Mouse (Mus musculus): ENCODE results near the gene Gpr39. TPM values are rescaled to one million over a fixed set of nuclear protein-coding genes. Genes with fewer than 3 reads are reported as not detected.

The Gpr39 gene
- total RNA-seq, 4 experiments from 2014 or later, result 0.10 to 0.22 (median 0.17) TPM; not detected in 1

DNA sequence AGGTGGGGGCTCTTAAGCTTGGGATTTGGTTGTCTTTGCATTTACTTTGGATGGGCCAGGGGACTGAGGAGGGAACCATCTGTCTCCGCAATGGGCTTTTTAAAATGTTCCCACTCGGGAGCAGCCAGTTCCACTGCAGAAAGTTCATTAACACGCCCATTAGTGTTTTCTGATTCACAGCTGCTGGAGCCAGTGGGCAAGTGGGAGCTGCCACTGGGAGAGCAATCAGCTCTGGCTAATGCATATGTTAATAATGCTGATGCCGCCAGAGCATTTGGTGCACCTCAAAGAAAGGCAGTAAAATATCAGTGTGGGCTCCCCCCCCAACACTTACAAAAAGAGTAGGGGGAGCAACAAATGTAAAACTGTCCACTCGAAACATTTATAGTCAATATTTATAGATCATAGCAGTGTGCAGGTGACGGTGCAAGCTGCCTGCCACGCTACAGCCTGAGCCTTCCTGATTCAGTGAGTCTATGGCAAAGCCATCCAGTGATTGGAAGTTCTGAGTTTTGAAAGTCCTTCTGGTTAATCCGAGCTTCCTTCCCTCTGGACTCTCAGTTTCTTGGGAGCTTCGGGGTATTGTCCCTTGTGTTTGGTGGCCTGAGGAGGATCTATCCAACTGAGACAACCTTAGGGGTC lies 136.5 kb downstream of the Gpr39 start:
- no peak for DNase-seq

DNA sequence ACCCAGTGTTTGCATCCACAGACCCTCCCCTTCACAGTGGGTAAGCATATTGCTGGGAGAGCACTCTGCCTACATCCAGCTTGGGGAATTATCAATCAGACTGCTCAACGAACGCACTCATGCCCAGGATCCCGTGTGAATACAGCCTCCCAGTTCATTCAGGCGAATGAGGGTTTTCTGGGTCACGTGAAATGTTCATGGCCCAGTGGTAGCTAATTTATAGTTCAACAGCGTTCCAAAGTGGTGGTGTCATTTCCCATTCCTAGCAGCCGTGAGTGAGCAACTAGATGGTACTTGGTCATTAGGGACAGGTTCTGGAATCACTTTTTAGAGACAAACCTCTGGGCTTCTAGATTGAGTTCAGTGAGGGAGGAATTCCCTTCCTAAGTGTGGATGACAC lies 144.3 kb downstream of the Gpr39 start:
- DNase-seq, result no peak

DNA sequence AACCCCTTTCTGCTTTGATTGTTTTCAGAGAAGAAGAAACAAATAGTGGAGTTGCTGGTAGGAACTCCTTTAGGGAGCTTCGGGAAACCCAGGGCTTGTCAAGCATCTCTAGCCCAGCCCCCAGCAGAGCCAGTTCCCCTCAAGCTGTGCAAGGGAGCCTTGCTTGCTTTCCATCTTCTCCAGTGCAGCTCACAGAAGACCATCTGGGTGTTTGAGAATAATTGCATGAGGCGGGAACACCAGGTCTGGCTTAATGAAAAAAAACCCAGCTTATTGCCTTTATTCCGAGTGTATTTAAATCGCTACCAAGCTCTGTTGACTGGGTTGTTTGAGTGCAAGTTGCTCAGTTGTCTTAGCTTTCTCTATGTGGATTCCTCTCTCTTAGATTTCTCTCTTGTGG lies 146.8 kb downstream of the Gpr39 start:
- DNase-seq, result no peak

DNA sequence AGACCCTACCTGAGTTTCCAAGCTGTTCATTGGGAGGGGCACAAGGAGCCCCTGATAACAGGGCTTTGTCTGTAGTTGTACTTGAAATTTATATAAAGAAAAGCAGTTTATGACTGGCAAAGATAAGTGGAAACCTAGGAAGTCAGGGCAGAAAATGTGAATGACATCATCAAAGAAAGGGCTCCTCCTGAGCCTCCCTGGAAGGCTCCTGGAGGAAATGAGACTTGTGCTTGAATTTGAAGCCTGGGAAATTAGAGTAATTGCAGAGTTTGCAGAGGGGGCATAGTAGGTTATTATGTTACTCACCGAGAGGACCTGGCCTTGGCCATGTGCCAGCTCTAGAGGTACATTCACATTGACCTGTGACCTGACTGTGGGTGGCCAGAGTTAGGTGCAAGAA lies 160.7 kb downstream of the Gpr39 start:
- no peak for DNase-seq

DNA sequence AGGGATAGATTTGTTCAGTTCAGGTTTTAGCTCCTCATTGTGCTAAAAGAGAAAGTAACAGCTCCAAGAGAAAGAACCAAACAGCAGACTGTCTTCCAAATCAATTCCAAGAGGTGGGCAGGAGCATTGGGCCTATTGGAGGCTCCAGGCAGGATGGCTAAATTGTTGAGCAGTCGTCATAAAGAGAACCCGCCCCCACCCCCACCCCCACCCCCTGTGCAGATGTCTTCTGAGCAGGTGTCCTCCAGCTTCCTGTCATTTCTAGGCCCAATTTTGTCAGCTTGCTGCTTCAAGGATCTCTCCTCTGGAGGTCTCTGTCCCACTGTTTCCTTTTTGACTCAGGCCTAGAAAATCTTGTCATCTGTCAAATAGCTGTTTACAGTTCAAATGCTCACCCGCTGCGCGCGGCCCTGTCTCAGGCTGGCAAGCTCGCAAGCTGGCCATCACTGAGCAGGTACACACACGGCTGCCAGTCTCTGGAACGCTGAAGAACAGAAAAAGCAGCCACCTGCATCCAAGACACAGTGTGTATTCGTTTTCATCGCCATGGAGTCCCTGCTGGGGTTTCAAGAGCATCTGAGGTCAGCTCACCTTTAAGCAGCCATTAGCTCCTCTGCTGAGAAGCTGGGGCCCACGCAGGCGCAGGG lies 163.1 kb downstream of the Gpr39 start:
- no peak for DNase-seq

DNA sequence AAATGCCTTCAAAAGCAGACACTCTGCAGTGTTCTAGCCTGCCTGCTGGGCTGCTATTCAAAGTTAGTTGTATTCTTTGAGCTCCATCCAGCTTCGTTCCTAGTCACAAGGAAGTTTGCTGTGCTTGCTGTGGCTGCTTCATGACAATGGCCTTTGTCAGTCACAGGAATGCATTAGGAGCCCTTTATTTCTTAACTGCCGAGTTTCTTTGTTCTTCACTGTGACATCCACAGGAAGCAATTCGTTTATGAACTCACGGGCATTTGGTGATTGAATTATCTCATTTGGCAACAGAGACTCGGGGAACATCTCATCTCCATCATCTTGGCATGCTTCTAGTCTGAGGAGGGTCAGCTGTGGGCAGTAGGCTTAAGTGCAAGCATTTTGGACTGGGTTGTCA lies 177.9 kb downstream of the Gpr39 start:
- no peak for DNase-seq

DNA sequence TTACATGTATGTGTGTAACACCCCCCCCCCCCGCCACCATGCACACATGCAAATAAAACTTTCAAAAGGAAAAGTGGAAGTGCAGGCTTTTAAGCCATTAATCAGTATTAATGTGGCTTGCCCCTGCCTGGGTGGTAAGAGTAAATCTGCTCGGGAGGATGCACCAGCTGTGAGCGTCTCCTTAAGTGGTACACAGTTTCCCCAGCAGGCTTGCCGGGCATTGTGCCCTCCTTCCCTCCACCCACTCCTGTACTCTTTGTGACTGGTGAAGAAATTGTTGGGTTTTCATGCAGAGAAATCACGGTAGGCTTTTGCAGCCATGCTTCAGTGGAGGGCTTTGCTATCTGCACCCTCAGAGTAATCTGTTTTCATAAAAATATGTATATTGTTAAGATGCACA lies 181.8 kb downstream of the Gpr39 start:
- no peak for DNase-seq

DNA sequence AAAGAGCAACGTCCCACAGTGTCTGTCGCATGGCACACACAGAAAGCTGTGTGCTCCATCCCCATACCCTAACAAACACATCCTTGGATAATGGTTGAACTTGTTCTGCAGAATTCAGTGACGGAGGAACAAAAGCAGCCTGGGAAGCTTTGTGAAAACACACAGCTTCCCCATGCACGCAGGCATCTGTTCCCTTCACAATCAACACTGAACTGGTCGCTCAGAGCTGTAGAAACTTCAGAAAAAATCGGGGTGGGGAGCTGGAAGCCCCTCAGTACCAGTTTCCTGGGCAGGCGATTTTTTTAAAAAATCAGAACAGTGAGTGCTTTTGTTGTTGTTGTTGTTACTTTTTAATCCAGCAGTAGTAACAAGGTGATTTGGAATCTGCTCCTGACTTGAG lies 193.3 kb downstream of the Gpr39 start:
- no peak for DNase-seq

DNA sequence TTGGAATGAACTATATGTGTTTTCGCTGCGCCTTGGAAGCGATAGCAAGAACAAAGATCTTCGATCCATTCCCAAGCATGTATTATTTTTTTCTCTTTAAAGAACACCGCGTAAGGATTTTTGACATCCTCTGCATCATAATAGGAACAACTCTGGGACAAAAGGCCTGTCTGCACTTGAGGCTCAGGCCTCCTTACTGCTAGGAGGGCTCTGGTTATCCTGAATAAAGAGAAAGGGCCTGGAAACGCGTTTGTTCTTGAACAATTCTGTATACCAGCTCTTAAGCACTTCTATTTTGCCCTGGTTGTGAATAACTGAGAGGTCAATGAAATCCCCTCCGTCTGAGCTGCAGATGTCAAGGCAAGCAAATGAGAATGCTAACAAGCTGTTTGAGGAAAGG lies 216.4 kb downstream of the Gpr39 start:
- DNase-seq, result no peak

DNA sequence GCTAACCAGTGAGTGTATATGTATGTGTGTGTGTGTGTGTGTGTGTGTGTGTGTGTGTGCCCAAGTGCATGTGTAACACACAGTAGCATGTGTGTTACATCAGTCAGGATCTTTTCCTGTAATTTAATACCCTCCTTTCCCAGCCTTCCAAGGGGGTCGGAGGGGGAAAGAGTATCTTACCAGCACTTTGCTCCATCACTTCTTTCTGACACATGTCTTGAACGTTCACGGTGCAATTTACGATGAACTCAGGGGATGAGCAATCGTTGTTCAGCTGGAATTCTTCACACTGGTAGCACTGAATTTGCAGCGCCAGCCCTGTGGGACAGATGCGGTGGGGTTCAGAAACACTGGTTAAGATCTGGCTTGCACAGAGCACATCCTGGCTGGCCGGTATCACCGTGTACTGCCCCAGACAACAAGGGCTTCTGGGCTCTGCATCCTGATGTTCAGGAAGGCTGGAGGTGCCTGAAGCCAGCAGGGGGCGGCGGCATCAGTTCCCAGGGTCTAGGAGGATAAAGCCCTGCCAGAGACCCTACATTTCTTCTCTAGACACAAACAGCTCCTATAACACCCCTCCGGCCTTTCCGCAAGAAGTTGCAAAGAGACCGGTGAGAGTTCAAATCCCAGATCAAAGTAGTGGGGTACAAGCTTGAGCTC lies 233.5 kb downstream of the Gpr39 start:
- no peak for DNase-seq

DNA sequence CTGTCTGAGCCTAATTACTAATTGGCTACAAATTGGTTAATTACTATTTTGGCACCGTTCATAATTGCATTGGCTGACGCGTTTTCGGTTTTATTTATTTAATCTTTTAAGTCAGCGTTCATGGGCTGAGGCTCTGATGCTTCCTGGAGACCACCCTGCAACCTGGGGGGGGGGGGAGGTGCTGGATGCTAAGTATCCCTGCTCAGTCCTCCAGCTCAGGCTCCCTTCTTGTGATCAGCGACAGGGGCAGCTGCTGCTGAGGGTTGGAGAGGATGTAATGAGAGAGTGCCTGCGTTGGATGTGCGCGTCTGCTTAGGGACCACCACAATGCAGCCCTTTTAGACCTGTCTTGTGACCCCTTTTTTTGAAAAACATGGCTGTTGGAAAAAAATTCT lies 234.1 kb downstream of the Gpr39 start:
- DNase-seq, result no peak

DNA sequence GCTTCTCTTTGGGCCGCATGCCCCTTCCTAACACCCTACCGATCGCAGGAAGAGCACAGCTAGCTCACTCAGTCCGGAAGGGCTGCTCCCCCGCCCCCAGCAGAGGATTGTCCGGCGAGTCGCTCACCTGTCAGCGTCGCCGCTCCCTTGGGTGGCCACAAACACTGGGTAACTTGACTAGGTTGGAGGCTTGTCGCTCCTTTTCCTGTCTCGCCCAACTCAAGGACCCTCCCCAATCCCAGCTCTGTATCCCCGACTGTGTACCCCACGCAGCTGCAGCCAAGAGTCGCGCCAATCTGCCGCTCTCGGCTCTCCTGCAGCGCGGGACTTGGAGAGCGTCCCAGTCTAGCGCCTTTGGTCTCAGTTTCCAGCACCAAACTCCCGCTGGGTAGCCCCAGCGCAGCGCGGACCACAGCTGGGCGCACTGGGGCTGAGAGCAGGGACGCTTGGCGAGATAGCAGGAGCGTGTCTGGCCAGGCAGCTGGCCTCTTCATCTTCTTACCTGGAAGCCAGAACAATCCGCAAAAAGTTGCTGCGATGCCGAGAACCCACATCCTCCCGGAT lies 234.6 kb downstream of the Gpr39 start:
- DNase-seq, result no peak

DNA sequence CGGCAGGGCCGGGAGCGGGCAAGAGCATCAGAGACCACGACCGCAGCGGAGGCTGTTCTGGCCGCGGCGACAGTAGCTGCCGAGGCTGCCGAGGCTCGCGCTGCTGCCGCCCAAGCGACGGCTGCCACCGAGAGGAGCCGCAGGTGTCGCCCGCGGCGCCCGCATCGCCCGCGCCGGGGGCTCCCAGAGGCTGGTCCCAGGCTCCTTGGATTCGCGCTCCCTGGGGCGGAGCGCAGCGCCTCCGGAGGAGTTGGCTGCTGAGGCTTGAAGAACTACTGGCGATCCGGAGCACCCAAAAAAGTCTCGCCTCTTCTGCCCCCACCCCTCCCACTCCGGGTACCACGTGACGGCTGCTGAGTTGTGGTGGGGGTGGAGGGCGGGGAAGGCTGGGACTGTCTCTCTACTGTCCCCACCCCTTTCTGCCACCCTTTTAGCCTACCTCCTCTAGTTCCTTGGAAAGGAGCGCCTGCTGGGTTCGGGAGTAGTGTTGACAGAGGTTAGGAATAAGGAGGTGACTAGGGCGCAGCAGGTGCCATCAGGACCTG lies 235.2 kb downstream of the Gpr39 start:
- DNase-seq, result peak; percentile 35

DNA sequence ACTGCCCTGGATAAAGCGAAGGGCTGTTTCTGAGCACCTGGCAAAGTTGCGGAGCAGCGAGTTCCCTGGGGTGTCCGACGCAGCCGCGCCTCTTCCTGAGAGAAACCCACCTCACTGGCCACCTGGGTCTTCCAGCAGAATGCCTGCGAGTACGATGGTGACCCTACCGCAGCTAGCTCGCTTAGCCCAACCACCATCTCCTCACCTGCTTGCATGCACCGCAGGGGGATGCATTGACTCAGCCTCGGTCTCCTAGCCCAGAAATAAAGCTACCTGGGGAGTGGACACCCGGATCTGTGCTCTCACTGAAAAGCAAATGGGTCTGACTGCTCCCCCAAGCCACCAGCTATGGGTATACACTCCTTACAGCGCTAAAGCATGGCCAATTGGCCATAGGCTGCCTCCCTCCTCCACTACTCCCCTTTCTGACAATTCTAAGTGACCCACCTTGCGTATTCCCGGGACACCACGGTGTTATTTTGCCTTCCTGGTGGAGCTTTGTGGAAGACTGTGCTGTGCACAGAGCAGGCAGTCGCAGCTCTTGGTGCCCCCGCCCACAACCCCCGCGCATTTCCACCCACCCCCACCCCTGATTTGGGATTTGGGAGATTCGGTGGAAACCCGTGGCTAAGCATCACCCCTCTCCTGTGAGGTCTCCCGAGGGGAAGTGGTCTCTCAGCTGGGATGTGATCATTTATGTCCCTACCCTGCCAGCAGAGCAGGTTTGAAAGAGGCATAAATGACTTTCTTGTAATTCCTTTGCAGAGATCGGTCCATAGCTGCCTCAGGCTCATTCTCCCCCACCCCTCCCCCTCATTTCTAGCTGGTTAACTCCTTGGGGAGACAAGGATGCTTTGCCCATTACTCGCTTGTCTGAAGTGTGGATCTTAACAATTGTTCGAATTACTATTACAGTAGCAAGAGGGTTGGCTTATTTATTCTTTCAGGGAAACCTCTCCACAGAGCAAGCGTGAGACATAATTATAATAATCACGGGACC lies 236.1 kb downstream of the Gpr39 start, which contains the start of gene Lypd1:
TSS of gene Lypd1 (minus strand) at position 501 of the 1,000 bp plus-strand sequence.
- peak; percentile 4 for DNase-seq

DNA sequence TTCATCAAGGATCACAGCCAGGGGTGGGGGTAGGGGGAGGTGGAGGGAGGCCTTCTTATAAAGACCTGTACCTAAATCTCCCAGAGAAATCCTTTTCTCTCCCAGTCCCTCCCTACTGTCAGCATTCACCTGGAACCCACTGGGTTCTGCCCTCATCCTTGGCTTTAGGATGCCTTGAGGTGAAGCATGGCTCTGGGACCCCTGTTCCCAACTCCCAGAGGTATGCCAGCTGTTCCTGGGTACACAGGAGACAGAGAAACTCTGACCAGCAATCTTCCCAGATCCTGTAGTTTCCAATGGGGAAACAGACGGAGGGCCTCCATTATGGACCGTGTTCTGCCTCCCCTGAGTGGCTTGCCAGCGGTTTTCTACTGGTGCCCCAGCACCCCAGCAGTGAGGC lies 243.9 kb downstream of the Gpr39 start:
- DNase-seq, result no peak

DNA sequence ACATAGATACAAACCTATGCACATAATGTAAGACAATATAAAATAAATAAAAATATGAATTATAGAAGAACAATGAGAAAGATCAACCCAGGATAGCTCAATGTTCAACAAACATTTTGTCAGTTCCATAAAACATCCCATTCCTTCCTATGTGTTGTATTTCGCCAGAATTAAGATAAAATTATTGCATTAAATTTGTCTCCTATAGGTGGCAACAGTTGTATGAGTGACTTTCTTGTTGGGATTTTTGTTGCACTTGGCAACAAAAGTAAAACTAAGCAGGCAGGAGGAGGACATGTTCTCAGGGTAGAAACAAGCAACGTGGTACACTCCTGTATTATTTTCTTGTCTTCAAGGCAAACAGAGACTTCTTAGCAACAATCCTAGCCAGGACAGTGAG lies 246.3 kb downstream of the Gpr39 start:
- no peak for DNase-seq

Other genes with a start within 250 kb of the Gpr39 start
- gene Actr3, start 241.3 kb upstream of the Gpr39 start, total RNA-seq (2022), result 100 to 1,000 TPM; 158 to 193 (median 172) TPM
- gene Slc35f5, start 116.4 kb upstream of the Gpr39 start, total RNA-seq (2022), result 10 to 100 TPM; 32.6 to 43.8 (median 38.3) TPM
- gene Lypd1, start 236.1 kb downstream of the Gpr39 start, total RNA-seq (2022), result 10 to 100 TPM in 3 of 4 experiments, 1 to 10 TPM in 1; 9.9 to 17.8 (median 13.7) TPM

Measured in adrenal gland, adult 8-10 months (tissue).